Mouse (Mus musculus): ENCODE measurements at regions not wholly inside any gene's neighbourhood (a gene's known extent, or its start where the extent isn't known, plus 50 kb on each side); places are given as distances from the start of the nearest gene placed in this dataset.

DNA sequence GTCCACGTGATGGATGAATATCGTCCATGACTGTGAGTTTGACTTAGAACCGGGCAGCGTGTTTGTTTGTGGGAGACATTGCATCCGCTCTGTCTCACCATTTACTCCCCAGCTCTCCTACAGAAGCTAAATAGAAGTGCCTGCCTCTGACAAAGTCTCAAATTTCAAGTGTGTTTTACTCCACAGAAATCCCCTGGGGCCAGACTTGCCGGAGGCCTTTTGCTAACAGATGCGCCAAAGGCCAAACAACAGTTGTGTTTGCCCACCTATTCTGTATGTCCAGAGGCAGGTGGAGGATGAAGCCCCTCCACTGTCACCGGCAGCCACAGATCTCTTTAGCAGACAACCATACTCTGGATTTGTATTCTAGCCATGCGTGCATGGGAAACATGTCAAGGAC lies 252.6 kb downstream of the Cbln4 start:
- 39% methylated on average over 9 of the region's 9 CpGs for WGBS
- Histone ChIP-seq H3K9me3 (ENCODE audit: low read depth, low read length) (no peaks in the 10 kb centered on the region), H3K4me3 (ENCODE audit: low read depth, low read length) (no peak overlapping the region), H3K9ac (no peak overlapping the region), H3K27ac (ENCODE audit: low read depth) (no peak overlapping the region), H3K27me3 (ENCODE audit: insufficient read depth, low read length) (no peaks in the 10 kb centered on the region), H3K4me1 (ENCODE audit: insufficient read depth) (no peaks in the 10 kb centered on the region), H3K4me2 (peak overlapping the region; percentile 7; the same call in 1 of the 2 replicates), H3K36me3 (ENCODE audit: insufficient read depth) (no peaks in the 10 kb centered on the region)
- no peak for ATAC-seq (ENCODE audit: insufficient read depth)
- peak; percentile 7 for DNase-seq
- no peak for TF ChIP-seq CTCF (IDR thresholded peaks at IDR 0.05; ENCODE audit: low read depth)

DNA sequence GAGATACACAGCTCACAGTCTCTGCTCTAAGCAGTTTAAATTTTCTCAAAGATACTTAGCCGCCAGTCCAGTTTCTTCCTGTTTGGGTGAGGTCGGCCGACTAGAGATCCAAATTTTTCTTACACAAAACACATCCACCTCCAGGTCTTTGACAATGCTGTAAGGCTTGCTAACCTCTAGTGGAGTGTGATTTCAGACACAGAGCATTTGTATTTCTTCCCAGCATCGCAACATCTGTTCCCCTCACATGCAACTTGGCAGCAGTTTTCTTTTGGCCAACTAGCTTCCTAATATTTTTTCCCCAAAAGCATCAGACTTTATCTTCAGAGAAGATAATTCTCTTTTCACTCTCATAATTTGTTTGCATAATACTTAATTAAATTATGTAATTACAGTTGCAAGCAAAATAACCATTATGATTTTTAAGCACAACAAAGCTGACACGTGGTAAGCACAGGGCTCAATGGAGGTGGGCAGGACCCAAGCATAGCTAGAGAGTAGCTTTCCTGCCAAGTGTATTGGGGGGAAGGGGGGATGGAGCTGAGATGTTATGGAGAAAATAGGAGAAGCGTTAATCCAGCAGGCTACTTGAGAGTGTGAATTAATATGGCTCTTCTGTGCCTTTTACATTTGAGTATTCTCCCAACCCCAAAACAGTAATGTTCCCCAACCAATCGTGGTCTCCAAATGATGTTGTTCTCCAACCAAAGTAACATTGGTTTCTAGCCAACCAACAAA lies 276.9 kb downstream of the Cbln4 start:
- Histone ChIP-seq H3K4me3 (ENCODE audit: low read depth, low read length) (no peak overlapping the region), H3K4me1 (ENCODE audit: insufficient read depth) (no peaks in the 10 kb centered on the region), H3K36me3 (ENCODE audit: insufficient read depth) (no peaks in the 10 kb centered on the region), H3K9me3 (ENCODE audit: low read depth, low read length) (no peaks in the 10 kb centered on the region), H3K27ac (ENCODE audit: low read depth) (no peak overlapping the region), H3K27me3 (ENCODE audit: insufficient read depth, low read length) (no peaks in the 10 kb centered on the region), H3K9ac (no peak overlapping the region), H3K4me2 (no peak overlapping the region)
- TF ChIP-seq CTCF (IDR thresholded peaks at IDR 0.05; ENCODE audit: low read depth), result no peak
- ATAC-seq (ENCODE audit: insufficient read depth) (peak; percentile 78; the same call in 1 of the 2 replicates), DNase-seq (peak; percentile 73)
- WGBS, result 49% methylated on average over 7 of the region's 7 CpGs

DNA sequence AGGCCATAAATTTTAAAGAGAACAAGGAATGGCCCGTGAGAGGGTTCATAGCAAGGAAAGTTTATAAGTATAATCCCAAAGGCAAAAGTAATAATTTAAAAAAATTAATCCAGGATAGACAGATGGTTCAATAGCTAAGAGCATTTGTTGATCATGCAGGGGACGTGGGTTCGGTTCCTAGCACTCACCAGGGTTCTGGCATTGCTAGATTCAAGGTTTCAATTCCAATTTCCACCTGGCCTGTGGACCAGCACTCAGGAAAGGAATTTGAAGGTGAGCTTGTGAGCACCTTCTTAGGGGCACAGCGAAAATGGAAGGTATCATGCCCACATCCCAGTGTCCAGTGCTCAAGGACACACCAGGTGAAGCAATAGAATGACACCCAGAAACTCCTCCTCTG lies 278.2 kb downstream of the Cbln4 start:
- Histone ChIP-seq H3K4me2 (no peak overlapping the region), H3K9ac (no peak overlapping the region), H3K4me1 (ENCODE audit: insufficient read depth) (no peaks in the 10 kb centered on the region), H3K27me3 (ENCODE audit: insufficient read depth, low read length) (no peaks in the 10 kb centered on the region), H3K9me3 (ENCODE audit: low read depth, low read length) (no peaks in the 10 kb centered on the region), H3K4me3 (ENCODE audit: low read depth, low read length) (no peak overlapping the region), H3K27ac (ENCODE audit: low read depth) (no peak overlapping the region), H3K36me3 (ENCODE audit: insufficient read depth) (no peaks in the 10 kb centered on the region)
- WGBS, result 83% methylated on average over 4 of the region's 4 CpGs
- no peak for TF ChIP-seq CTCF (IDR thresholded peaks at IDR 0.05; ENCODE audit: low read depth)
- no peak for ATAC-seq (ENCODE audit: insufficient read depth)
- no peak for DNase-seq

DNA sequence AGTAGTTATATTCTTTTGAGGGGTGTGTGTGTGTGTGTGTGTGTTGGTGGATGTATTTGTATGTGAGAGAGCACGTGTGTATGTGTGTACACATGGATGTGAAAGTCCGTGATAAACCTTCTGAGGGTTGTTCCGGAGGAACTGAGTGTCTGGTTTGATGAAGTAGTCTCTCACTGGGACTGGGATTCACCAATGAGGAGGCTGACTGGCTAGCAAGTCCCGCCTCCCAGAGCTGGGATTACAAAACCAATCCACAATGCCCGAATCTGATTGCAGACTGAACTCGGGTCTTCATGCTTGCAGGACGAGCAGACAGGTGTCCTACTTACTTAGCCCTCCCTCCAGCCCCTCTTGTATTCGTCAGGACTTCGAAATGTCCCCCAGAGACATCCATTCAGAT lies 289.8 kb downstream of the Cbln4 start:
- no peaks in the 10 kb centered on the region for H3K36me3 ChIP-seq (ENCODE audit: insufficient read depth)
- H3K4me1 ChIP-seq (ENCODE audit: insufficient read depth), result no peaks in the 10 kb centered on the region
- ATAC-seq (ENCODE audit: insufficient read depth) (no peak), DNase-seq (no peak)
- H3K4me3 ChIP-seq (ENCODE audit: low read depth, low read length), result no peak overlapping the region
- H3K9me3 ChIP-seq (ENCODE audit: low read depth, low read length), result no peaks in the 10 kb centered on the region
- 62% methylated on average over 9 of the region's 9 CpGs for WGBS
- H3K4me2 ChIP-seq, result no peak overlapping the region
- no peak for TF ChIP-seq CTCF (IDR thresholded peaks at IDR 0.05; ENCODE audit: low read depth)
- no peak overlapping the region for H3K27ac ChIP-seq (ENCODE audit: low read depth)
- no peak overlapping the region for H3K9ac ChIP-seq
- H3K27me3 ChIP-seq (ENCODE audit: insufficient read depth, low read length), result no peaks in the 10 kb centered on the region

- no peak overlapping the region for H3K4me2 ChIP-seq
- no peak for TF ChIP-seq CTCF (IDR thresholded peaks at IDR 0.05; ENCODE audit: low read depth)
- peak; percentile 30 for DNase-seq
- peaks cover 7% of the 10 kb centered on the region; the same call in 1 of the 2 replicates for H3K4me1 ChIP-seq (ENCODE audit: insufficient read depth)
- no peaks in the 10 kb centered on the region for H3K9me3 ChIP-seq (ENCODE audit: low read depth, low read length)
- 25% methylated on average over 1 of the region's 1 CpGs for WGBS
- H3K36me3 ChIP-seq (ENCODE audit: insufficient read depth), result no peaks in the 10 kb centered on the region
- no peak overlapping the region for H3K27ac ChIP-seq (ENCODE audit: low read depth)
- no peaks in the 10 kb centered on the region for H3K27me3 ChIP-seq (ENCODE audit: insufficient read depth, low read length)
- no peak for ATAC-seq (ENCODE audit: insufficient read depth)
- no peak overlapping the region for H3K4me3 ChIP-seq (ENCODE audit: low read depth, low read length)
- no peak overlapping the region for H3K9ac ChIP-seq
These were observed 296.1 kb downstream of the Cbln4 start for GRCm38 (mm10) chr2:171747162-171747561.

GRCm38 (mm10) chr2:171743111-171743510 lies 300.2 kb downstream of the Cbln4 start:
- ATAC-seq (ENCODE audit: insufficient read depth) (peak; percentile 96), DNase-seq (peak; percentile 84)
- no peak for TF ChIP-seq CTCF (IDR thresholded peaks at IDR 0.05; ENCODE audit: low read depth)
- Histone ChIP-seq H3K9ac (no peak overlapping the region), H3K36me3 (ENCODE audit: insufficient read depth) (no peaks in the 10 kb centered on the region), H3K27ac (ENCODE audit: low read depth) (peak overlapping the region; percentile 60), H3K4me2 (peak overlapping the region; percentile 29; the same call in 1 of the 2 replicates), H3K4me3 (ENCODE audit: low read depth, low read length) (no peak overlapping the region), H3K4me1 (ENCODE audit: insufficient read depth) (peaks cover 11% of the 10 kb centered on the region; the same call in 1 of the 2 replicates), H3K27me3 (ENCODE audit: insufficient read depth, low read length) (no peaks in the 10 kb centered on the region), H3K9me3 (ENCODE audit: low read depth, low read length) (no peaks in the 10 kb centered on the region)
- 6% methylated on average over 2 of the region's 2 CpGs for WGBS

DNA sequence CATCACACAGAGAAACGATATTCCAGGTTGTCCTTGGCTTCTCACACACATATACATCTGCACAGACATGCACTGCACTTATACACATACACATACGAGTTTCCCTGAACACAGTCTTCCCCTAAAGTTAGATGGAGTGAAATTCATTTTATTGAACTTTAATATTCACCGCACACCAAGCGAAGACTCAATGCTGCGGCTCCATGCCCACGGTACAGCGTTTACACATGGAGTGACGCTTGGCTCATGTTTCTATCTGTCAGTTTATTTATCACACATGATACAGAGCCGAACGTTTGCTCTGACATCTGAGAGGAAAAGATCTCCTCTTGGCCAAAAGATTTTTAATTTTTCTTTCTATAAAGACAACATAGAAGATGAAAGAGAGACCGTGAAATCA lies 300.6 kb downstream of the Cbln4 start:
- ATAC-seq (ENCODE audit: insufficient read depth) (peak; percentile 76), DNase-seq (peak; percentile 68)

More for the DNA sequence above, 300.6 kb downstream of the Cbln4 start:
- Histone ChIP-seq H3K36me3 (ENCODE audit: insufficient read depth) (no peaks in the 10 kb centered on the region), H3K9me3 (ENCODE audit: low read depth, low read length) (no peaks in the 10 kb centered on the region), H3K27ac (ENCODE audit: low read depth) (no peak overlapping the region; the same call in 1 of the 2 replicates), H3K4me2 (no peak overlapping the region), H3K4me3 (ENCODE audit: low read depth, low read length) (no peak overlapping the region), H3K27me3 (ENCODE audit: insufficient read depth, low read length) (no peaks in the 10 kb centered on the region), H3K9ac (no peak overlapping the region), H3K4me1 (ENCODE audit: insufficient read depth) (peaks cover 11% of the 10 kb centered on the region; the same call in 1 of the 2 replicates)
- WGBS, result 13% methylated on average over 11 of the region's 11 CpGs
- no peak for TF ChIP-seq CTCF (IDR thresholded peaks at IDR 0.05; ENCODE audit: low read depth)
